Mouse (Mus musculus): ENCODE results near the gene Mc1r.

- TF ChIP-seq POLR2A (IDR thresholded peaks at IDR 0.05; ENCODE audit: borderline replicate concordance, control insufficient read depth, low read depth, low read length) (no peak), CTCF (IDR thresholded peaks at IDR 0.05; ENCODE audit: control insufficient read depth, insufficient read depth, low read length) (no peak)
Observed at GRCm38 (mm10) chr8:123444131-123444530, 37.2 kb downstream of the Mc1r start.

Data from bone marrow, adult 2 months (tissue).